Mouse (Mus musculus): ENCODE measurements at regions not wholly inside any gene's neighbourhood (a gene's known extent, or its start where the extent isn't known, plus 50 kb on each side); places are given as distances from the start of the nearest gene placed in this dataset.

DNA sequence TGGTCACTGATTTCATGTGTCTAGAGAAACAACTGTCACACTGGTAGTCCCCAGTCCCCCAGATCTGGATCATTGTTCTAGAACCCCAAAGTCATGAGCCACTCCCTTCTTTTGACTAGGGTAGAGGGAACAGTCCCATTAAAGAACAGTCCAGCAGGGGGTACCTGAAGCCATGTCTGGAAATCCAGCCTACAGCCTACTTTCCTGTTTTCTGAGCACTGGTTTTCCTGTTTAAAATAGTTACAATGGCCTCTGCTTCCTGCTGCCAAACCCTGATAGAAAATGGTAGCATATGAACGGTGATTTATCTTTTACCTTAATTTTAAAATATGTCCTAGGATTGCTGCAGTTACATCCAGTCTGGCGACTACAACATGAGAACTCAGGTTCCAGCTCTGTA lies 364.5 kb downstream of the Foxo1 start:
- Histone ChIP-seq H3K4me3 (ENCODE audit: low read depth, low read length) (no peak overlapping the region), H3K9ac (replicated peaks; ENCODE audit: low read depth, low read length) (no peak overlapping the region), H3K9me3 (ENCODE audit: control insufficient read depth, low read length) (no peaks in the 10 kb centered on the region), H3K4me1 (ENCODE audit: control insufficient read depth, insufficient read depth, low read length) (peaks cover 7% of the 10 kb centered on the region; the same call in 1 of the 2 replicates), H3K27me3 (ENCODE audit: control insufficient read depth, insufficient read depth, low read length) (no peaks in the 10 kb centered on the region), H3K36me3 (ENCODE audit: control insufficient read depth, insufficient read depth, low read length) (no peaks in the 10 kb centered on the region), H3K4me2 (ENCODE audit: low read depth, low read length) (no peak overlapping the region), H3K27ac (ENCODE audit: low read depth, low read length) (no peak overlapping the region)
- 94% methylated on average over 2 of the region's 2 CpGs for WGBS
- no peak for ATAC-seq (ENCODE audit: low read depth)

DNA sequence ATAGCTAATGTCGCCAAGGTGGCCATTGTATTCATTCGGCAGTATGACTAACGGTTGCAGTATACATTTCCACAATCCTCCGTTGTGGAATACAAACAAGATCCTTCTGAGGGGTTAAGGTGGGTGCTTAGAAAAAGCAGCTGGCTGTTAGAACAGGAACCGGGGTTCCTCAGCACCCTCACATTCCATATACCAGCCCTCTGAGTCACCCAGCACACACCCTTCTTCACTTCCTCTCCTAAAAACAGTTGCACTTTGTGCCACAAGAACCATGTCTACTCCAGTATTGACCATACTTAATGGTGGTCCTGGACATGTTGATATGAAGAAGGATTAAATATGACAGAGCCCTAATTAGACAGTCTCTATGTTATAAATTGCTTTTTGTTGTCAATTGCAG lies 362.1 kb downstream of the Foxo1 start:
- no peaks in the 10 kb centered on the region for H3K27me3 ChIP-seq (ENCODE audit: control insufficient read depth, insufficient read depth, low read length)
- H3K9ac ChIP-seq (replicated peaks; ENCODE audit: low read depth, low read length) = no peak overlapping the region
- H3K27ac ChIP-seq (ENCODE audit: low read depth, low read length) = no peak overlapping the region
- H3K4me2 ChIP-seq (ENCODE audit: low read depth, low read length) = no peak overlapping the region
- WGBS = 79% methylated on average over 5 of the region's 5 CpGs
- peaks cover 7% of the 10 kb centered on the region; the same call in 1 of the 2 replicates for H3K4me1 ChIP-seq (ENCODE audit: control insufficient read depth, insufficient read depth, low read length)
- no peaks in the 10 kb centered on the region for H3K36me3 ChIP-seq (ENCODE audit: control insufficient read depth, insufficient read depth, low read length)
- no peaks in the 10 kb centered on the region for H3K9me3 ChIP-seq (ENCODE audit: control insufficient read depth, low read length)
- H3K4me3 ChIP-seq (ENCODE audit: low read depth, low read length) = no peak overlapping the region
- no peak for ATAC-seq (ENCODE audit: low read depth)

DNA sequence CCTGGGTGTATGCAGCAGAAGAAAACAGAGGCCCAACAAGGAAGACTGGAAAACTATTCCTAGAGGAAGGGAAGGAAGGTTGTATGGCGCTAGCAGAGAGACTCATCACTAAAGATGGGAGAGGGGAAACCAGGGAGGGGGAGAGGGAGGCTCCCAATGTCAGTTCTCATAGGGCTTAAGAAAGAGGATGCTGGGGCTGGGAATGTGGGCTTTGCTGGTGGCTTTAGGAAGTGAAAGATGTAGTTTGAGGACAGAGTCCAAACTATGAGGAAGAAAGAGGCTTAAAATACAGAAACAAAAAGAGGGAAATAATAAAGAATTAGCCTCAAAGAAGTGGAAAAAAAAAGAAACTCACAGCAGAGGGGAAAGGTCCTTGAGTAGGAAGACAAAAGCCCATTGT lies 357.0 kb downstream of the Foxo1 start:
- H3K27ac ChIP-seq (ENCODE audit: low read depth, low read length) = no peak overlapping the region
- no peaks in the 10 kb centered on the region for H3K9me3 ChIP-seq (ENCODE audit: control insufficient read depth, low read length)
- no peak for ATAC-seq (ENCODE audit: low read depth)
- H3K4me3 ChIP-seq (ENCODE audit: low read depth, low read length) = no peak overlapping the region
- no peaks in the 10 kb centered on the region for H3K27me3 ChIP-seq (ENCODE audit: control insufficient read depth, insufficient read depth, low read length)
- H3K36me3 ChIP-seq (ENCODE audit: control insufficient read depth, insufficient read depth, low read length) = no peaks in the 10 kb centered on the region
- no peak overlapping the region for H3K9ac ChIP-seq (replicated peaks; ENCODE audit: low read depth, low read length)
- H3K4me1 ChIP-seq (ENCODE audit: control insufficient read depth, insufficient read depth, low read length) = no peaks in the 10 kb centered on the region
- H3K4me2 ChIP-seq (ENCODE audit: low read depth, low read length) = no peak overlapping the region
- WGBS = 85% methylated on average over 1 of the region's 1 CpGs

DNA sequence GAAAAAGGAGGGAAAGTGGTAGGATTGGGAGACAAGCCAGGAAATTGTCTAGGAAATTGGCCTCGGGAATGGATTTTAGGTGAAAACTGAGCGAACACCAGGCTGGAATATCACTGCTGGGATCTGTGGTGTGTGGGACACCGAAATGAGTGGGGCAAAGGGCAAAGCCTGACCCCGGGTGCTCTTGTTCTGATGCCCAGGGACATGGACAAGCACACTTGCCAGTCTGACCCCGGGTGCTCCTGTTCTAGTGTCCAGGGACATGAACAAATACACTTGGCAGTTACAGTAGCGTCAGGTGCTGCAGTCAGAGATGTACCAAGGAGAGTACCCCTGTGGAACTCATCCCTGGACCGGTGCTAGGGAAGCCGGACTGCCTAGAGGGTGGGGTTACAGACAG lies 354.4 kb downstream of the Foxo1 start:
- ATAC-seq (ENCODE audit: low read depth) = no peak

DNA sequence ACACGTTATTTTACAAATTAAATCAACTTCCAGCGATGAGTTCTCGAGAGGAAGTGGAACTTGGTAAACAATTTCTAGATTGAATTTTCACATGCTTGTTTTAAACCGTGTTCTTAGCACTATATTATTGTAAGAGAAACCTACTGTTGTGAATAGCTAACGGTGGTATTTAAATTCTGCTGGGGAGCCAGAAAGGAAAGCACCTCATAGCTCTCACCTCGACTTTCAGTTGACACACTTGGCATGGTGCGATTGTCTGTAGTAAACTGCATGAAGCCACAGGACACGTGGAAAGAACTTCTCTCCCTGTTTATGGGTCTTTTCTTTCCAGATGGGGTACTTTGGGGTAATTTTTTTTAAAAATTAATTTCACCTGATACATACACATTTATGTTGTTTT lies 353.8 kb downstream of the Foxo1 start:
- H3K4me1 ChIP-seq (ENCODE audit: control insufficient read depth, insufficient read depth, low read length) = no peaks in the 10 kb centered on the region
- H3K4me2 ChIP-seq (ENCODE audit: low read depth, low read length) = no peak overlapping the region
- ATAC-seq (ENCODE audit: low read depth) = no peak
- H3K36me3 ChIP-seq (ENCODE audit: control insufficient read depth, insufficient read depth, low read length) = no peaks in the 10 kb centered on the region
- H3K4me3 ChIP-seq (ENCODE audit: low read depth, low read length) = no peak overlapping the region
- H3K27ac ChIP-seq (ENCODE audit: low read depth, low read length) = no peak overlapping the region
- no peaks in the 10 kb centered on the region for H3K9me3 ChIP-seq (ENCODE audit: control insufficient read depth, low read length)
- H3K27me3 ChIP-seq (ENCODE audit: control insufficient read depth, insufficient read depth, low read length) = no peaks in the 10 kb centered on the region
- 89% methylated on average over 8 of the region's 8 CpGs for WGBS
- no peak overlapping the region for H3K9ac ChIP-seq (replicated peaks; ENCODE audit: low read depth, low read length)

More for the DNA sequence above, 354.4 kb downstream of the Foxo1 start:
- H3K4me2 ChIP-seq (ENCODE audit: low read depth, low read length) = no peak overlapping the region
- no peaks in the 10 kb centered on the region for H3K36me3 ChIP-seq (ENCODE audit: control insufficient read depth, insufficient read depth, low read length)
- H3K9me3 ChIP-seq (ENCODE audit: control insufficient read depth, low read length) = no peaks in the 10 kb centered on the region
- WGBS = 91% methylated on average over 8 of the region's 8 CpGs
- no peak overlapping the region for H3K27ac ChIP-seq (ENCODE audit: low read depth, low read length)
- H3K4me3 ChIP-seq (ENCODE audit: low read depth, low read length) = no peak overlapping the region
- no peaks in the 10 kb centered on the region for H3K4me1 ChIP-seq (ENCODE audit: control insufficient read depth, insufficient read depth, low read length)
- no peaks in the 10 kb centered on the region for H3K27me3 ChIP-seq (ENCODE audit: control insufficient read depth, insufficient read depth, low read length)
- no peak overlapping the region for H3K9ac ChIP-seq (replicated peaks; ENCODE audit: low read depth, low read length)

DNA sequence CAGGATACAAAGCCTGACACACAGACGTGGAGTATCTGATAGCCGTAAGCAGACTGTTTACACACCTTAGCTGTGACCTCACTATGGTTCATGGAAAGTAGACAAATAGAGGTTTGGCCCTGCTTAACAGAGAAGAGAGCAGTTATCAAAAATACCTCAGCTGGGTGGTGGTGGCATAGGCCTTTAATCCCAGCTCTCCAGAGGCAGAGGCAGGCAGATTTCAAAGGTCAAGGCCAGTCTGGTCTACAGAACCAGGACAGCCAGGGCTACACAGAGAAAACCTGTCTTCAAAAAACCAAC lies 350.7 kb downstream of the Foxo1 start:
- no peak for ATAC-seq (ENCODE audit: low read depth)
- H3K9me3 ChIP-seq (ENCODE audit: control insufficient read depth, low read length) = no peaks in the 10 kb centered on the region
- H3K4me1 ChIP-seq (ENCODE audit: control insufficient read depth, insufficient read depth, low read length) = no peaks in the 10 kb centered on the region
- no peaks in the 10 kb centered on the region for H3K36me3 ChIP-seq (ENCODE audit: control insufficient read depth, insufficient read depth, low read length)
- H3K4me3 ChIP-seq (ENCODE audit: low read depth, low read length) = no peak overlapping the region
- H3K27me3 ChIP-seq (ENCODE audit: control insufficient read depth, insufficient read depth, low read length) = no peaks in the 10 kb centered on the region
- no peak overlapping the region for H3K9ac ChIP-seq (replicated peaks; ENCODE audit: low read depth, low read length)
- WGBS = 92% methylated on average over 2 of the region's 2 CpGs
- H3K27ac ChIP-seq (ENCODE audit: low read depth, low read length) = no peak overlapping the region
- H3K4me2 ChIP-seq (ENCODE audit: low read depth, low read length) = no peak overlapping the region

DNA sequence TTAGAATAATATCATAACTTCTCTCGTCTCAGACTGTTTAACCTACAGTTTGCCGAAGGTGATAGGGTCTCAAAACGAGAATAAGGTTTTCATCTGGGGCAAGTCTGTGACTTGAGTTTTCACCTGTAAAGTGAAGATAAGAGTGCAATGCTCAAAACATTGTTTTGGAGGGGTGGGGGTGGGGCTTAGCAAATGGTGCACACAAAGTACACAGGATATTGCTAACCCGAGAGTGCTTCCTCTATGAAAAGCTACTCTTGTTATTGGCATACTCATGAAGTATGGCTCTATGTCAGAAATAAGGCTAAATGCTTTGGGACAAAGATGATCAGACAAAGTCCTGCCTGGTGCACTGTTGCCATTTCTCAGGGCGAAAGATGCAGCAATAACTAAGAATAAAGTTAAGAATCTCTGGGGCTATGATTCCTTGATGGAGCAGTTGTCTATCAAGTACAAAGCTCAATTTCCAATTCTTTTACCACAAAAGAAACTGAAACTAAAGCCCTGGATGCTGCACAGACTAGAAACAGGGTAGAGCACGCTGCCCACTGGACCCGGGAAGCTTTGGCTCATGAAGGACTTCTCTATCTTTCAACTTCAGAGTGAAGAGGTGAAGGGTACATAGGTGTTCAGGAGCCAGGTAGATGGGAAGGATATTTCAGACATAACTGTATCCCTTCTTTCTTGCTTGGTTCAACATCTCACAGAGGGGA lies 350.2 kb downstream of the Foxo1 start:
- no peaks in the 10 kb centered on the region for H3K4me1 ChIP-seq (ENCODE audit: control insufficient read depth, insufficient read depth, low read length)
- H3K9ac ChIP-seq (replicated peaks; ENCODE audit: low read depth, low read length) = no peak overlapping the region

DNA sequence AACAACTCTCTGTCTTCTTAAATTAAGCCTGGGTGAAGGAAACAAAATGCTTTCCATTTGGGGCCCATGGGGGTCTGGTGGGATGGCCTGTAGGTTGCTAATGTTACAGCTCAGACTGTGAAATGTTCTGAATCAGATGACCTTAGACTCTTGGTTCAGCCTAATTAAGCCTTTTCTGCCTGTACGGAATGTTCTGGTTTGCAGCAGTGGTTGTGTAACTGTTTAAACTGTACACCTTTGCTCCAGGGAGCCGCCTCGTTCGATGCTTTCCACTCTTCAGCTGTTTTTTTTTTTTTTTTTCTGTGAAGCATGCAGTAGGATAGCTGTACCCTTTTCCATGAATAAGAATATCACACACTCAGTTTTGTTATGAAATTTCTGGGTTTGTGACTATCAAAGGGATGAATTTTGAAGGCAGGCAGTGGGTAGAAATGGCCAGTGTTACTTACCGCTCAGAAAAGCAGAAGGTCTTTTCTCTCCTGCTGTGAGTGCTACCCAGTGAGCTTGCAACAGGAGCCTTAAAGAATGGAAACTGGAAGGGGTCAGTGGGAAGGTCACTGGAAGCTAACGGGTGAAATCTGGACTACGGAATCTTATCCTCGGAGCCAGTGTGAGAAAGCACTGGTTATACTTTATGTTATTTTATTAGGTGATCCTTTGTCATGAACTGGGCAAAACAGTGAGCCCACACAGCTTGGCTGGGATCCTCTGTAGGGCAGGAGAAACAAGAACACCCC lies 349.4 kb downstream of the Foxo1 start:
- Histone ChIP-seq H3K9ac (replicated peaks; ENCODE audit: low read depth, low read length) (no peak overlapping the region), H3K4me2 (ENCODE audit: low read depth, low read length) (no peak overlapping the region), H3K9me3 (ENCODE audit: control insufficient read depth, low read length) (no peaks in the 10 kb centered on the region), H3K4me1 (ENCODE audit: control insufficient read depth, insufficient read depth, low read length) (no peaks in the 10 kb centered on the region), H3K27me3 (ENCODE audit: control insufficient read depth, insufficient read depth, low read length) (no peaks in the 10 kb centered on the region), H3K36me3 (ENCODE audit: control insufficient read depth, insufficient read depth, low read length) (no peaks in the 10 kb centered on the region), H3K4me3 (ENCODE audit: low read depth, low read length) (no peak overlapping the region), H3K27ac (ENCODE audit: low read depth, low read length) (no peak overlapping the region)
- ATAC-seq (ENCODE audit: low read depth) = no peak
- WGBS = 47% methylated on average over 8 of the region's 8 CpGs

More for the DNA sequence above, 350.2 kb downstream of the Foxo1 start:
- Histone ChIP-seq H3K27ac (ENCODE audit: low read depth, low read length) (no peak overlapping the region), H3K9me3 (ENCODE audit: control insufficient read depth, low read length) (no peaks in the 10 kb centered on the region), H3K4me2 (ENCODE audit: low read depth, low read length) (no peak overlapping the region), H3K4me3 (ENCODE audit: low read depth, low read length) (no peak overlapping the region), H3K27me3 (ENCODE audit: control insufficient read depth, insufficient read depth, low read length) (no peaks in the 10 kb centered on the region), H3K36me3 (ENCODE audit: control insufficient read depth, insufficient read depth, low read length) (no peaks in the 10 kb centered on the region)
- WGBS = 88% methylated on average over 7 of the region's 7 CpGs
- no peak for ATAC-seq (ENCODE audit: low read depth)

DNA sequence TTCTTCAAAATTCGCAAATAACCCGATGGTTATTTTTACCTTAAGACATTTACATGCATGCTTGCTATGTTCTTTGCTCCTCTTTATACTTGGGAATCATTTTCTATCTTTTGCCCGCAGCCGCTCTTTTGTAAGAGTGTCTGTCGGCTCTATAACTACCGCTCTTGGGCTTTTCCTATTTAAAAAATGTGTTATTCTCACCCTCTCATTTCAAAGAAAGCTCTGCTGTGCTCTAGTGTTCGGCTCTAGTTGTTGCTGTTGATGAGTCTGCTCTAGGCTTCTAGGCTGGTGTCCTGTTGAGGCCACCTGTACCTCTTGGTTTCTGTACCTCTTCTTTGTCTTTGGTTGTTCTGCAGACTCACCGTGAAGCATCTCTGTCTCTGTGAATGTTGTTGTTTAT lies 343.7 kb downstream of the Foxo1 start:
- Histone ChIP-seq H3K27me3 (ENCODE audit: control insufficient read depth, insufficient read depth, low read length) (no peaks in the 10 kb centered on the region), H3K4me1 (ENCODE audit: control insufficient read depth, insufficient read depth, low read length) (no peaks in the 10 kb centered on the region), H3K4me2 (ENCODE audit: low read depth, low read length) (no peak overlapping the region), H3K4me3 (ENCODE audit: low read depth, low read length) (no peak overlapping the region), H3K27ac (ENCODE audit: low read depth, low read length) (no peak overlapping the region), H3K36me3 (ENCODE audit: control insufficient read depth, insufficient read depth, low read length) (no peaks in the 10 kb centered on the region), H3K9ac (replicated peaks; ENCODE audit: low read depth, low read length) (no peak overlapping the region), H3K9me3 (ENCODE audit: control insufficient read depth, low read length) (no peaks in the 10 kb centered on the region)
- WGBS = 92% methylated on average over 8 of the region's 8 CpGs
- ATAC-seq (ENCODE audit: low read depth) = no peak

Data from neural tube, embryonic 14.5 days (tissue).